Mouse (Mus musculus) embryonic stem cell, embryonic (primary cell): ENCODE data around the gene Frem1.

Experiments used
- CTCF ChIA-PET, 4 experiments: fragments of 300-600 bp in 2 of 4; fragments of 350-600 bp in 2 of 4; sonication (Branson Sonifier 250); formaldehyde crosslinking; loops; one replicate each; lab custom pipeline; 2022; ENCODE audit warnings: inconsistent platforms in 2 of 4; lab: Charles Lee
- POLR2A ChIA-PET, 4 experiments: fragments of 300-600 bp in 2 of 4; fragments of 350-600 bp in 2 of 4; sonication (Branson Sonifier 250); formaldehyde crosslinking; loops; one replicate each; lab custom pipeline; 2022; ENCODE audit warnings: antibody characterized with exemption in 4 of 4, inconsistent platforms in 1 of 4; lab: Charles Lee

The Frem1 gene

GRCm38 (mm10) chr4:83051634-83052577 lies at the start of gene Frem1:
Frem1 (minus strand) TSS chr4:83052339.
- CTCF ChIA-PET: interaction anchor here in 2 of 4 experiments (0.6 to 0.7 kb wide), 4 partner anchors 63 to 474 kb away, joined by 3 to 6 read pairs (median 4); no protein-coding TSS in a partner anchor
- POLR2A ChIA-PET: interaction anchor here (0.5 to 1.4 kb wide), 10 partner anchors 13 to 989 kb away, joined by 3 to 5 read pairs (median 3); partner anchors contain the start of gene Ccdc171 (in 1 of the 4)

GRCm38 (mm10) chr4:83099025-83099424 lies 46.9 kb upstream of the Frem1 start:
- POLR2A ChIA-PET: no interaction called here
- CTCF ChIA-PET: no interaction called here

- ChIA-PET POLR2A (no interaction called here), CTCF (no interaction called here)
These were observed 41.8 kb upstream of the Frem1 start for GRCm38 (mm10) chr4:83093941-83094340.

- POLR2A ChIA-PET: no interaction called here
- CTCF ChIA-PET: no interaction called here
These were observed 38.7 kb upstream of the Frem1 start for GRCm38 (mm10) chr4:83090691-83091448.

- CTCF ChIA-PET: no interaction called here
- POLR2A ChIA-PET: no interaction called here
These were observed 28.4 kb upstream of the Frem1 start for GRCm38 (mm10) chr4:83080364-83081174.

GRCm38 (mm10) chr4:83064191-83064590 lies 12.1 kb upstream of the Frem1 start:
- CTCF ChIA-PET: interaction anchor here in 1 of 4 experiments (0.6 kb wide), 1 partner anchor 395 kb away, joined by 3 read pairs; no protein-coding TSS in a partner anchor

GRCm38 (mm10) chr4:83061564-83061963 lies 9.4 kb upstream of the Frem1 start:
- CTCF ChIA-PET: no interaction called here
- POLR2A ChIA-PET: no interaction called here

More at GRCm38 (mm10) chr4:83064191-83064590, 12.1 kb upstream of the Frem1 start:
- POLR2A ChIA-PET: interaction anchor here in 1 of 4 experiments (0.6 kb wide), 1 partner anchor 365 kb away, joined by 3 read pairs; no protein-coding TSS in a partner anchor

- POLR2A ChIA-PET: interaction anchor here in 1 of 4 experiments (0.7 kb wide), 1 partner anchor 404 kb away, joined by 8 read pairs; no protein-coding TSS in a partner anchor
- CTCF ChIA-PET: interaction anchor here in 1 of 4 experiments (0.7 kb wide), 1 partner anchor 865 kb away, joined by 3 read pairs; no protein-coding TSS in a partner anchor
These were observed 6.5 kb upstream of the Frem1 start for GRCm38 (mm10) chr4:83058617-83059016.

GRCm38 (mm10) chr4:83058182-83058581 lies 6.0 kb upstream of the Frem1 start:
- ChIA-PET CTCF (interaction anchor here in 1 of 4 experiments (0.7 kb wide), 1 partner anchor 864 kb away, joined by 3 read pairs; no protein-coding TSS in a partner anchor), POLR2A (interaction anchor here in 2 of 4 experiments (0.7 to 1.6 kb wide), 2 partner anchors 28 to 403 kb away, joined by 3 to 8 read pairs; no protein-coding TSS in a partner anchor)

- ChIA-PET CTCF (no interaction called here), POLR2A (interaction anchor here in 1 of 4 experiments (0.7 to 1.6 kb wide), 2 partner anchors 29 to 126 kb away, joined by 3 read pairs; no protein-coding TSS in a partner anchor)
These were observed 4.4 kb upstream of the Frem1 start for GRCm38 (mm10) chr4:83056496-83056895.

GRCm38 (mm10) chr4:83055444-83055843 lies 3.3 kb upstream of the Frem1 start:
- ChIA-PET POLR2A (no interaction called here), CTCF (no interaction called here)

GRCm38 (mm10) chr4:83053206-83053605 lies 1.1 kb upstream of the Frem1 start:
- CTCF ChIA-PET: interaction anchor here in 1 of 4 experiments (0.6 kb wide), 1 partner anchor 33 kb away, joined by 4 read pairs; no protein-coding TSS in a partner anchor

GRCm38 (mm10) chr4:83051176-83051575 lies 963 bp downstream of the Frem1 start:
- ChIA-PET POLR2A (interaction anchor here in 1 of 4 experiments (0.9 to 1.4 kb wide), 3 partner anchors 12 to 59 kb away, joined by 3 to 4 read pairs (median 3); no protein-coding TSS in a partner anchor), CTCF (no interaction called here)

More at GRCm38 (mm10) chr4:83053206-83053605, 1.1 kb upstream of the Frem1 start:
- POLR2A ChIA-PET: no interaction called here

GRCm38 (mm10) chr4:83050151-83050796 lies 1.9 kb downstream of the Frem1 start:
- ChIA-PET POLR2A (interaction anchor here in 1 of 4 experiments (1.5 kb wide), 1 partner anchor 10 kb away, joined by 4 read pairs; no protein-coding TSS in a partner anchor), CTCF (no interaction called here)

GRCm38 (mm10) chr4:83049288-83049687 lies 2.9 kb downstream of the Frem1 start:
- ChIA-PET POLR2A (interaction anchor here in 1 of 4 experiments (1.5 kb wide), 1 partner anchor 9 kb away, joined by 4 read pairs; no protein-coding TSS in a partner anchor), CTCF (no interaction called here)

GRCm38 (mm10) chr4:83048561-83048960 lies 3.6 kb downstream of the Frem1 start:
- CTCF ChIA-PET: no interaction called here
- POLR2A ChIA-PET: interaction anchor here in 1 of 4 experiments (1.5 kb wide), 1 partner anchor 8 kb away, joined by 4 read pairs; no protein-coding TSS in a partner anchor

- ChIA-PET CTCF (interaction anchor here in 2 of 4 experiments (0.6 to 0.7 kb wide), 2 partner anchors 521 to 1824 kb away, joined by 3 to 9 read pairs; no protein-coding TSS in a partner anchor), POLR2A (no interaction called here)
These were observed 5.3 kb downstream of the Frem1 start for GRCm38 (mm10) chr4:83046806-83047205.
